Mouse (Mus musculus) adrenal gland (tissue): ENCODE results near the gene Sdhb.

Experiments
- intact Hi-C: fragments of 180-260 bp; cut with DNase I; formaldehyde crosslinking; loops from one replicate; pipeline ENCODE4 v1.15.1; 2025

Gene Sdhb

GRCm38 (mm10) chr4:140971691-140972090 lies 10.7 kb downstream of the Sdhb start:
- intact Hi-C loops: no loop called here

GRCm38 (mm10) chr4:140974408-140974807 lies 13.4 kb downstream of the Sdhb start:
- intact Hi-C loops: no loop called here

DNA sequence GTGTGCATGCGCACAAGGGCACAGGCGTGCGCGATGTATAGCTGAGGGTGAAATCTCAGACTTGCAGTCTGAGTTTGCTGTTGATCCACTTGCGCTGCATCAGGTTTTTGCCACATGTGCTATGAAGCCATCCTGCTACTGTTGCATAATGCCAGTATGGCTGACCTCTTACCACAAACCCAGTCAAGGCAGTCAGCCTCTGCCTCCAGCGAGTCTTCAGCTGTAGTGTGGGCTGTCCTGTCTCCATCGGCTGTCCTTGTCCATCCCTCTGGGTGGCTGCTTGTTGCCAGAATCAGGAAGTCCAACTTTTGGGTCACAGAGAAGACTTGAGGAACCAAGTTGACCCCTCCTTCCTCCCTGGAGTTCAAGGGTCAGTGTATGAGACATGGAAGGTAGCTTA lies 14.4 kb downstream of the Sdhb start:
- intact Hi-C loops: no loop called here

- intact Hi-C loops: no loop called here
Observed at GRCm38 (mm10) chr4:140977278-140977677, 16.3 kb downstream of the Sdhb start.

GRCm38 (mm10) chr4:140977886-140978692 lies 17.1 kb downstream of the Sdhb start:
- intact Hi-C loops: no loop called here

- intact Hi-C loops: loop anchor here (5.0 kb wide), 1 partner anchor 51 kb away; no protein-coding TSS in a partner anchor
Observed at GRCm38 (mm10) chr4:140981605-140982004, 20.6 kb downstream of the Sdhb start.

DNA sequence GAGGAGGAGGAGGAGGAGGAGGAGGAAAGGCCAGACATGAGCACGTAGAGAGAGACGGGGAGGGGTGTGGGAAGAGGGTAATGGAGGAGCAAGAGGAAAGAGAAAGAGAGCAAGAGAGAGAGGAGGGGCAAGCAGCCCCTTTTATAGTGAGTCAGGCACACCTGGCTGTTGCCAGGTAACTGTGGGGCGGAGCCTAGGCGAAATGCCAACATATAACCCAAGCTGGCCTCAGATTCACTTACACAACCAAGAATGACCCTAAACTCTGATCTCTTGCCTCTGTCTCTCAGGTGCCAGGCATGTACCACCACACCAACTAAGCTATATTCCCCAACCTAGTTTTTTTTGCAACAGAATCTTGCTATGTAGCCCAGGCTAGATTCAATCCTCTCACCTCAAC lies 21.8 kb downstream of the Sdhb start:
- intact Hi-C loops: loop anchor here (5.0 kb wide), 1 partner anchor 49 kb away; no protein-coding TSS in a partner anchor

GRCm38 (mm10) chr4:140983442-140983841 lies 22.4 kb downstream of the Sdhb start:
- intact Hi-C loops: loop anchor here (5.0 kb wide), 1 partner anchor 49 kb away; no protein-coding TSS in a partner anchor

DNA sequence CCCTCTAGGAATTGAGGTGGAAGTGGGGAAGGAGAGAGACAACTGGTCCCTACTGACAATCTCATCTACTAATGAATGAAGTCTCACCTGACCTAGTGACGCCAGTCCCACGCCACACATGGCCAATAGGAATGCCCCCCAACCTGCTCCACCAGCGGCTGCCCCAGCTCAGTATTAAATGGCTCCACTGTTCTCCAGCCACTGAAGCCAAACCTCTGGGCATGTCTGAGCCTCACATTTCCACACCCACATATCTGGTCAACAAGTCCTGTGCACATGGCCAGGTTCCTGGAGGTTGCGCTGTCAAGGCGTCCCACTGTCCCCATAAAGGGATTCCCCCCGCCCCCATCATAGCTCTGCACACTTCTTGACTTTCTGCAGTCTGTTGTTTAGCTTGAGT lies 23.5 kb downstream of the Sdhb start:
- intact Hi-C loops: loop anchor here (5.0 kb wide), 1 partner anchor 48 kb away; no protein-coding TSS in a partner anchor

GRCm38 (mm10) chr4:140986024-140986710 lies 25.2 kb downstream of the Sdhb start:
- intact Hi-C loops: no loop called here

- intact Hi-C loops: no loop called here
Observed at GRCm38 (mm10) chr4:140986711-140987395, 25.9 kb downstream of the Sdhb start, which contains the start of gene Atp13a2. Gene Atp13a2, plus strand, starts transcription at chr4:140986873.

DNA sequence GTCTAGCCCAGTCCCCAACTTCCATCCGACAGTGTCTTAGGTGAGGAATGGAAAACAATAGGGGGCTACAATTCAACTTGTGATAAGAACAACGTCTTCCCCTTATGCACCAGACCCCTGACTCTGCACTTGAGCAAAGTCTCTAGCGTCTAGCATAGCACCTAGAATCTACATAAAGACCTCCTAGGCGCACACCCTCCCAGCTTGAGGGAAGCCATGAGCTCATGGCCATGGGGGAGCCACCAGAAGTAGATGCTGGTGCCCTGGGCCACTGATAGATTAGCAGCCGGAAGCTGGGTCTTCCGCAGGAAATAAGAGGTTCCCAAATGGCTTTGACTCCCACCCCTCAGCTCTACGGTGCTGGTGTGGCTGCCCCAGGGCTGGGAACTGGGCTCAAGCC lies 26.5 kb downstream of the Sdhb start:
- intact Hi-C loops: no loop called here

DNA sequence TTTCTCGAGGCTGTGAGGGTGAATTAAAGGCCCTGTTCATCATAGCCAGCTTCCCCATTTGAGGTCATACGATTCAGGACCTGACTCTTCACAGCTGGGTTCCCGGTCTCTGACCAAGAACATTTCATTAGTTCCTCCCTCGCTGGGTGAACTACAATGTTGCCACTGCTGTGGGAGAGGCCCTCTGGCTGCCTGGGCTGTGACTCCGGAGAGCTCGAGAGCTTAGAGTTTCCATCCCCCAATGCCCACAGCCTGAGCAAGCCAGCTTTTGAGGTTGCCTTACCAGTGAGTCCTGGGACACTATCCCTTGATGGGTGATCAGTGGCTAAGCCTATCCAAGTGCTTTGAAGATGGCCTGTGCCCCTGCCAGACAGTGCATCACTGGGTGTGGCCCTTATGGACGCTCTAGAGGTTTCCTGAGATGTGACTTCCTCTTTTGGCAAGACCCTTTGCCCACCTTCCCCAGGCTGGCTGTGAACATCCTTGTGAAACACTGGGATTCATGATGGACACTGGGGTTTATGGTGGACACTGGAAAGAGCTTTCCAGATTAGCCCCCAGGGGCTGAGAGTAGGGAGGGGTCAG lies 27.8 kb downstream of the Sdhb start:
- intact Hi-C loops: no loop called here

GRCm38 (mm10) chr4:140989447-140989846 lies 28.4 kb downstream of the Sdhb start:
- intact Hi-C loops: no loop called here

DNA sequence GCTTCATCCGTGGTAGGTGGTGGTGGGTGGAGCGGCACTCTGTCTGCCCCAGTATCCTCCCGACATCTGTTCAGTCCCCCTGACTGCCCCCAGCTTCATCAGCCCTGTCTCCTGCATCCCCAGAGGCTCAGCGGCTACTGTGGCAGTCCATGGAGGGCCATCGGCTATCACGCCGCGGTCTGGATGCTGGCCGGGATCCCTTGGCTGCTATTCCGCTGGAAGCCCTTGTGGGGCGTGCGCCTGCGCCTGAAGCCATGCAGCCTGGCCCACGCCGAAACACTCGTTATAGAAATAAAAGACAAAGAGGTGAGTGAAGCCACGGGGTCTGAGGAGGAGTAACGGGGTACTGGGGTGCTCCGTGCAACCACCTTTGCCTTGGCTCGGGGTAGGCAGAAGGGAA lies 31.2 kb downstream of the Sdhb start:
- intact Hi-C loops: no loop called here

GRCm38 (mm10) chr4:140993846-140994245 lies 32.8 kb downstream of the Sdhb start:
- intact Hi-C loops: no loop called here

DNA sequence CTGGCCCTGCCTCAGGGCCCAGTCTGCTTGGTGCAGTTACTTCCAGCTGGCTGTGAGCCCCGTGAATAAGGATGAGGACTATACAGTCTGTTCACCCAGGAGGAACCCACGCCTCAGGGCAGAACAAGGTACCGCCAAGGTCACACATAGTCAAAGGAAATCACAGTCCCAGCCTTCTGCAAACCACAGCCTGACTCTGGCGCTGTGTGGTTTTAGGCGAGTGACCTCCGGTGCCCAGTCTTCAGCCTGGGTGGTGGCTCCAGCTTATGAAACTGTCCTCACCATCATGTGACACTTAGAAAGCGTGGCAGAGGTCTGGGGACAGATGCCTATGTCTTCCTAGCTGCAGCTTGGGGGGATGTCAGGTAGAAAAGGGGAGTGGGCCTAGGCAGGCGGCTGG lies 34.8 kb downstream of the Sdhb start:
- intact Hi-C loops: no loop called here

DNA sequence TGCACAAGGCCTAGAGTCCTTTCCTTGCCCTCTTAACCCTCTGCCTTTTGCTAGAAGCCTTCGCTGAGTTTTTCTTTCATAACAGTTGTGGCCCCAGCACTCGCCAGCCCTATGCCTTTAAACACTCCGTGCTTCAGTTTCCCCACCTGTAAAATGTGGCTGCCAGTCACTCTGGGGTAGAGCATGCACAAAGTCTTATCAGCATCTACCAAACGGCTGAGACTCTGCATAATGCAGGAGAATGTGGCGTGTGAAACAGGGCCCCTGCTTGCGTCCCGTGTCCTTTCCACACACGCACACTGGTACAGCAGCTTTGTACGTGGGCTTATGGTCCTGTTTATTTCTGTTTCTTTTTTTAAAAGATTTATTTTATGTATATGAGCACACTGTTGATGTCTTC lies 35.8 kb downstream of the Sdhb start:
- intact Hi-C loops: no loop called here

DNA sequence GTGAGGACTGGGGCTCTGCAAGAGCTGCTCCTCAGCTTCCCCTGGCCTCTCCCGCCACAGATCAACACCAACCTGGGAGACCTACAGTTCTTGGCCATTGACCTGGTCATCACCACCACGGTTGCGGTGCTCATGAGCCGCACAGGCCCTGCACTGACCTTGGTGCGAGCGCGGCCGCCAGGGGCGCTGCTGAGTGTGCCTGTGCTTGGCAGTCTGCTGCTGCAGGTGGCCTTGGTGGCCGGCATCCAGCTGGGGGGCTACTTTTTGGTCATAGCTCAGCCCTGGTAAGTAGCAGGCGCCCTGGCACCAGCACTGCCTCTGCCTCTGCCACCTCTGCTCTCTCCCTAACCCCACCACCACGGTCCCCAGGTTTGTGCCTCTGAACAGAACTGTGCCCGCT lies 45.0 kb downstream of the Sdhb start:
- intact Hi-C loops: no loop called here

GRCm38 (mm10) chr4:141008028-141008427 lies 47.0 kb downstream of the Sdhb start:
- intact Hi-C loops: no loop called here

DNA sequence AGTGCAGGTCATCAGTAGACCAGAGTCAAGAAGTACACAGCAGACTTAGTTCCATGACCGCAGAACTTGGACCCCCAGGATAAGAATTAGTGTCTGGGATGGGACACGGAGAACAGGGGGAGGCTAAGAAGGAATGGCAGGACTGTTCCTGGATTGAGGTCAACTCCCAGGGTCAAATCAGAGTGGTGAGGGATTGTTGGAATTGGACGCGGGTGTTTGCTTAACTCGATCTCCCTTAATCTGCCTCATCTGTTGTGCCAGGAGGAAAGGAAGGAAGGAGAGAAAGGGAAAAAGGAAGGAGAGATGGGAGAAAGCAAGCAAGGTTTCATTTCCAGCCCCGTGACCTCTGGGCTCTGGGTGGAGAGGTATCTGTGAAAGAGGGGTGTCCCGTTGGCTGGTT lies 49.1 kb downstream of the Sdhb start, which contains the start of gene Mfap2:
Mfap2 (plus strand) TSS at position 301 of the 400 bp plus-strand sequence.
- intact Hi-C loops: no loop called here
